Mouse (Mus musculus) CD4-positive, CD25-positive, alpha-beta regulatory T cell, adult 4 months (primary cell): Measurements from ENCODE around the gene Ogdhl. TPM values are rescaled to one million over a fixed set of nuclear protein-coding genes. Genes with fewer than 3 reads are reported as not detected.
"Not testable (repeated sequence)": the region's sequence is repeated elsewhere in the genome, so short reads cannot be mapped to it uniquely, and the experiment has no call there.

ENCODE experiments used
- ATAC-seq: one replicate; pipeline ENCODE4 v1.8.0; 2017
- polyA plus RNA-seq, 2 experiments: library from polyadenylated mRNA; unstranded; fragments of 100-300 nt; shearing (Covaris generic); gene quantifications; one replicate each; pipeline ENCODE4 v1.2.1; 2017

Gene Ogdhl
- not detected for polyA plus RNA-seq

DNA sequence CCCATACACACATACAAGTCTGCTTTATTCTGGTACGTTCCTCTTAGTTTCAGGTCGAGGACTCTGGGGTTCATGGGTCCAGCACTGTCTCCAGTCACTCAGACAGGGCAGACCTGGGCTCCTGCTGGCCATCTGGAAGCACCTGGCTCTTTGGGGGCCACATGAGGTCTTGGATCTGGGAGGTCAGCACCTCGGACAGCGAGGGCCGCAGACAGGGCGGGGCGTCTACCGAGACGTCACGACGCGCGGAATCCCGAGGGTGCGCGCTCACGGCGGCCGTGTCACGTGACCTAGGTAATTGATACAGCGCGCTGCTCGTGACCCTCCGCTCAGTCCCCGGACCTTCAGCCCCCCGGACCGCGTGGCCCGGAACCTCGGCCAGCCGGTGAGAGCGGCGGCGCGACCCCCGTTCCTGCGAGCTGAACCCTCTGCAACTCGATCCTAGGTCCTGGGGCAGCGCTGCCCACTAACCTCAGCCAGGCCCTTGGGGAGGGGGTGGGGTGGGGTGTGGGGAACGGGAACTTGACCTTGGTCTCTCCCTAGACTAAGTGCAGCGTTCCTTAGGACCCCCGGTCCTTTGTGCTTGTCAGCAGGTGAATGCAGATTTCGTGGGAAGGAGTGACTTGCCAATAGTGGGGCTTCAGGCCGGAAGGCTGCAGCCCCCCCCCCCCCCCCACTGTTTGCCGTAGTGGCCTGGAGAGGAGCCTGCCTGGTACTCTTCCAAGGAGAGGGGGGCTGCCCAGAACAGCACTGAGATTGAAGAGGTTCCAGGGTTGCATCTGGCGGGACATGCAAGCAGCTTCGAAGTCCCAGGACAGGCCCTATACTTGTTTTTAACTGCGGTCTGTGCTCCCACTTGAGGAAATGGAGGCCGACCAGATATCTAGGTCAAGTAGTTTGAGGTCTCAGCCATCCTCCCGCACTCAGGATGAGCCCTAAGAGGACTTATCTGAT lies at the start of gene Ogdhl:
Ogdhl (plus strand) TSS at position 288 of the 954 bp plus-strand sequence.
- ATAC-seq: no peak

DNA sequence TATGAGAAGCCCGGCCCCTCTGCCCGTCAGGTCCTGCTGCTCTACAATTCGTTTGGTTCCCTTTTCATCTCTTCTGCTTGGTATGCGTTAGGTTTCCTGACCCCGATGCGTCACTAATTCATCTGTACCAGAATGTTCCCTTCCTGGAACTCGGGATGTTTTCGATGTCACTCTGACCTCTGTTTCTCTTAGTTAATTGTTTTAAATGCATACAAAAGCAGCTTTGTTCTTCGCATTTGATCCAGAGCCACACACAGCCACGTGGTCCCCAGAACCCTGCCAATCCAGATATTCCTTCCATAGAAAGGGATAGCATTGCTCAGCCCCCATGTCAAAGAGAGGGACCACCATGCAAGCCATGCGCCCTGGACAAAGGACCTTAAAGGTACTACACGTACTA lies 20.2 kb upstream of the Ogdhl start:
- no peak for ATAC-seq

DNA sequence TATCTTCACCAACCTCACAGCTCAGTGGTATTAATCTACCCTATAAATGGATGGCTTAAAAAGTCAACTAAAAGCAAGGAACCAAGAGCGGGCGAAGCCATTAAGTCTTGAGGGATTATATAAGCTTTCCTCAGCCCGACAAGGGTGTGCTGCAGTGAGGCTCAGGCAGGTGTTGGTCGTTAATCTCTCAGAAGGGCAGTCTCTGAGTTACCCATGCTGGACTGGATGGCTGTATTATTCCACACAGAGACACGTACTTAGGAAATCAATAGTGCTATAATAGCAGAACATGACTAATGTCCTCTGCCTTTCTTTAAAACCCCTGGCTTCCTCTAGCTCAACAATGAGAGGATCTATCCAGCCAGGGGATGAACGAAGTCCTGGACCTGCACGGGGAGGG lies 19.4 kb upstream of the Ogdhl start:
- ATAC-seq: no peak

DNA sequence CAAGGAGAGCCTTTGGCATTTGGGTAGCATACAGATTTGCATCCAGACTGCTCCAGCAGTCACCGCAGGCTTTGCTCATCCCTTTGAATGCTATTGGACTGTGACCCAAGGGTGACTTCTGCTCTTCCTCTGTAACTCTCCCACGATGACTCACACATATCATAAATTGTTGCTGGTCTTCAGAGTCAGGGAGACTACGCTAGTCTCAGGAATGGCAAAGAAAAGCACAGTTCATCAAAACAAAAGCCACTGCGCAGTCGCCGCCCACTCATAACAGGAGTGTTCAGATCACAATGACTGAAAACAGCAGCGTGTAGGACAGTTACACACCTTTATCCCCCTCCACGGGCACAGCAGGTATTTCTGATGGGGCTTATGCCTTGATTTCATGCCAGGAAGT lies 16.9 kb upstream of the Ogdhl start:
- ATAC-seq: no peak

DNA sequence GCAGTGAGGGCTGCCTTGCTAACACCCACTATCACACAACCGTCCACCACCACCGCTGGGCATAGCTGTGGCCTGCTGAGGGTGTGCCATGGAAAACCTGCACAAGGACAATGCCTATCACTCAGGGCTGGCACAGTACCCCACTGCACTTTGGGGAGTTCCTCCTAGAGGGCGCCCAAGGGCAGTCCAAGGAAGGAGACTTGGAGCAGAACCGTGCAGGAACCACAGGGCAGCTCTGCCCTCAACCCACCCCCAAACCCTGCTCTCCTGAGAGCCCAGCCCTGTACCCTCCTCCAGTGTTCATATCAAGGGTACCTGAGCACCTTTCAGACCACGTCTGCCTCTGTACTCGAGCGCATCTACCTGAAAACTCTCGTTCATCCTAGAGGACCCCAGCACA lies 11.9 kb upstream of the Ogdhl start:
- ATAC-seq: no peak

DNA sequence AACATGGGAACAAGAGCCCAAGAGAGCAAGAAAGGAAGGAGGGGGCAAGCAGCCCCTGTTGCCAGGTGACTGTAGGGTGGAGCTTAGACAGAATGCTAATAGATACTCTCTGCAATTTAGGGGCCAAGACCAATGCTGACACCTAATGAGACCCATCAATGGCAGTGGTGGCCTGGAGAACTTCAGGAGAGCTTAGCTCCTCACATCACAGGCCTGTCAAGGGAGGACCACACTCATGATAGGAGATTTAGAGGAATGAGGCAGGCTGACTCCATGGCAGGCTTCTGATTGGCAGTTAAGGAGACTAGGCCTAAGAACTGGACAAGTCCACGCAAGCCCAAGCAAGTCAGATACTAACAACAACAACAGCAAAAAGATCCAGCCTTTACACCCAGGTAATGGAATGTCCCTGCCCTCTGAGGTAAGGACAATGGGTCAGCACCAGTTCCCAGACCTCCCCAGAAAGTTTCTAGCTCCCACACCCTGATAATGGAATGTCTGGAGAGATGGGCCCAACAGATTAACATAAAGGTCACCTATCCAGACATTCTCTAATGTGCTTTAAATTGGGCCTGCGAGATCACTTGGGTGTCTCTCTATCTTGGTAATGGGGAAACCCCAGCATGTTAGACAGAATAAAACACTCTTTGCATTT lies 10.3 kb upstream of the Ogdhl start:
- ATAC-seq: no peak

DNA sequence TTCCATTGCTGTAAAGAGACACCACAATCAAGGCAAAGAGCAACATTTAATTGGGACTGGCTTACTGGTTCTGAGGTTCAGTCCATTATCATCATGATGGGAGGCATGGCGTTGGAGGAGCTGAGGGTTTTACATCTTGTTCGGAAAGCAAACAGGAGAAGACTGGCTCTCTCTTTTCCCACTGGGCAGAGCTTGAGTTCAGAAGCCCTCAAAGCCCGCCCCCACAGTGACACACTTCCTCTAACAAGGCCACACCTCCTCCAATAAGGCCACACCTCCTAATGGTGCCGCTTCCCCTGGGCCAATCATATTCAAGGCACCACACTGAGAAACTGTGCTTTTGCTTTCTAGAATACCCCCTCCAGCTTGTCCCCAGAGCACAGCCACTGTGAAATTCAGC lies 4.0 kb upstream of the Ogdhl start:
- ATAC-seq: no peak

DNA sequence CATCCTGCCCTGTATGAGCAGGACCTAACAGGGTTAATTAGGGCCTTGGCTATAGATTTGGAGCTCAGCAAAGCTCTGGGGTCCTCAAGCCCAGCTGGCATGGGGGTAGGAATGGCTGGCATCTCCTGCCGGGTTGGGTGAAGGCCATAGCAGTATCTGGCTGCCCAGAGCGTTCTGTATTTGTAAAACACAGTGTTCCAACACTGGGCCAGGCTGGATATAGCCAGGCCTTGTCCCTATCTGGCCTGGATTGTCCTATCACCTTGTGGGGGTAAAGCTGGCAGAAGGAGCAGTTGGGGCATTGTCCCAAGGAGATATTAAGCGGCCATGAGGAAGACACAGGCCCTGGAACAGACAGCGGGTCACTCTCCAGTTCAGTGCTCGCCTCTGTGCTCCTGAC lies 1.4 kb downstream of the Ogdhl start:
- ATAC-seq: no peak

DNA sequence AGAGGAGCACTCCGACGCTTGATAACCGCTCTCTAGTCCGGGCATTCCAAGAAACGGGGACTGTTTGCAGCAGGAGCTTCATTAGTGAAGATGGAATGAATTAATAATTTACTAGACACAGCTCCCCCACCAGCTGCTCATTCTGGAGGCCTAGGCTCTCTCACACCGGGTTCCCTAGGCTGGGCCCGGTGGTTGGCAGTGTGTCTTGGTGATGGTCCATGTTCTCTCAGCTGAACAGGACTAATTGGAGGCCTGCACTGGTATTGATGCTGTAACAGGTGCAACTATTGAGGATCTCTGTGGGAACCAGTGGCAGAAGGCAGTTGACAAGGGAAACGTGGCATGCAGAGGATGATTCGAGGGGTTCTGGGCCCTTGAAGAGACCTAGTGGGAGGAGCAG lies 5.5 kb downstream of the Ogdhl start:
- ATAC-seq: no peak

DNA sequence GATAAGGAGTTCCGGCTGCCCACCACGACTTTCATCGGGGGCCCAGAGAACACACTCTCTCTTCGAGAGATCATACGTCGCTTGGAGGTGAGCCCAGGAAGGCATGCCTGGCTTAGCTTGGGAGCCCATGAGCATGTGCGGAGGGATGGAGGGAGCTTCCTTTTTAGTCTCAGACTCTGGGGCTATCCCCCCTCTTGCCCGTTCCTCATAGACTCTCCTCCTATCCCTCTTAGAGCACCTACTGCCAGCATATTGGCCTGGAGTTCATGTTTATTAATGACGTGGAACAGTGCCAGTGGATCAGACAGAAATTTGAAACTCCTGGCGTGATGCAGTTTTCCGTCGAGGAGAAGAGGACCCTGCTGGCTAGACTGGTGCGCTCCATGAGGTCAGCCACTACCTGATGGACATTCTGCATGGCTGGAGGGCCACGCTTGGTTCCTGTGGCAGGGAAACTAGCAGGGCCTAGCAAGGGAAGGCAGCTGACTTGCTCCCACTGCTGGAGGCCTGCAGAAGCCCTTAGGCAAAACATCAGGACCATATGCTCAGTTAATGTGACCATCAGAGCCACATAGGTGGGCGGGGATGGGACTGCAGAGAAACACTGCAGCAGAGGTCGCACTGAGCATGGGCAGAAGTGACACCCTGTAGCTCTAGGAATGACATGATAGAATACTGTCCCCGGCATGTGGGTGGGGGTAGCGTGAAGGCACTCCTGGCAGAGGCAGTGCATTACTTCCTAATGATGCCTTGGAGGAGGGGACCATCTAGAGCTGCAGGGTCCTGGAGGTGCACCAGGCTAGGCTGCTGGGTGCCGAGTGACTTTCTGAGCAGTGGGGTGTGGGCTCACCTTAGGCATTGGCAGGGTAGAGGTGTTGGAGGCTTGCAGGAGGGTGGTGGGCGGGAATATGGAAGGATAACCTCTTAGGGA lies 11.0 kb downstream of the Ogdhl start:
- ATAC-seq: no peak

DNA sequence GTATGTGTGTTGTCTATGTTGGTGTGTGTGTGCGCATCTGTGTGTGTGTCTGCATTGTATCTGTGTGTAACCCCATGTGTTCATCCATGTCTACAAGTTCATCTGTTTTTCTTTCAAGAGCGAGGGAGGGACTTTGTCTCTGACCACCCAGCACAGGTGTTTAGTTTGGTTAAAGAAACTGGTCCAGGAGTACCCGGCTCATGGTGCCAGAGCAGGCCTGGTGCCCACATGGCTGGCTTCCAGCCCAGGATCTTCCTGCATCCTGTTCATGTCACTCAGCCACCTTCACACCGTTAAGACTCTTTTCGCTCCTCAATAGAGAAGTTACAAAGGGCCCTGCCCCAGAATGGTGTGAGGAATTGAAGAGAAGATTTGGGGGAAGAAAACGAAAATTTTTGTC lies 14.2 kb downstream of the Ogdhl start:
- no peak for ATAC-seq

DNA sequence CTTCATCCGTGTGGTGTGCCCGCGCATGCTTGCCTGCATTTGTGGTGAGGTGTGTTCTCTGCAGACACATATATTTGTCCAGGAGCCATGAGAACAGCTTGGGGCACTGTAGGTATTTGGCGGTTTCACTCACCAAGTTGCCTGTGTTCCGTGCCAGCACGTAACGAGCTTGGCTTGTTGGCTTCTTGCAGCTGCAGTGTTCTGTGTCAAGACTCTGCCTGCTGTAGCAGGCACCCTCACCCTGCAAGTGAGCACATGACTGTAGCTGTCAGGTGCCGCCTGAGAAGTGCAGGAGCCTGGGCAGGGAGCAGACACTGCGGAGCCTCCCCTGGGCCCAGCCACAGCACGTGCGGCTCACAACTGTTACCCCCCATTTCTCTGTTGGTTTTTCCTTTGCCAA lies 14.7 kb downstream of the Ogdhl start:
- ATAC-seq: no peak

DNA sequence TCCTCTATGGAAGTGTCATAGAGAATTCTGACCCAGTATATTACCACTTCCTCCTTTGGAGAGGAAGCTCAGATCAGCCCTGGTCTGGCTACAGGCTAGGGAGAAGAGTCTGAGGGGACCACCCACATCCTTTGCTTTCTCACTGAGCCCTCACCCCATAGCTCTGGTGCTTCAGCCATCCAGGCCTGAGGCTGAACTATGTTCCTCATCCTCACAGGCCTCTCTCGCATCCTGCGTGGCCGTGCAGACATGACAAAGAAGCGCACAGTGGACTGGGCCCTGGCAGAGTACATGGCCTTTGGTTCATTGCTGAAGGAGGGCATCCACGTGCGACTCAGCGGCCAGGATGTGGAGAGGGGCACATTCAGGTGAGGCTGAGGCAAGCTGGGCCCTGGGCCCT lies 20.0 kb downstream of the Ogdhl start:
- no peak for ATAC-seq

DNA sequence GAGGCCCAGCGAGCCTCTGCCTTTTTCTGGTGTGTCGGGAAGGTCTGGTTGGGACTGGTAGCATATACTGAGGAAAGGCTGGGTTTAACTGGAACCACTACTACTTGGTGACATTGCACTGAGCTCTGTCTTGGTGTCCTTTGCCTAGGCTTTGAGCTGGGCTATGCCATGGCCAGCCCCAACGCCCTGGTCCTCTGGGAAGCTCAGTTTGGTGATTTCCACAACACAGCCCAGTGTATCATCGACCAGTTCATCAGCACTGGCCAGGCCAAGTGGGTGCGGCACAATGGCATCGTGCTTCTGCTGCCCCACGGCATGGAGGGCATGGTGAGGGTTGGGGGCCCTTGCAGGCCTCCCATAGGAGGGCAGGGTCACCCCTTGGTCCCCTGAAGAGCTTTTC lies 22.4 kb downstream of the Ogdhl start:
- no peak for ATAC-seq

DNA sequence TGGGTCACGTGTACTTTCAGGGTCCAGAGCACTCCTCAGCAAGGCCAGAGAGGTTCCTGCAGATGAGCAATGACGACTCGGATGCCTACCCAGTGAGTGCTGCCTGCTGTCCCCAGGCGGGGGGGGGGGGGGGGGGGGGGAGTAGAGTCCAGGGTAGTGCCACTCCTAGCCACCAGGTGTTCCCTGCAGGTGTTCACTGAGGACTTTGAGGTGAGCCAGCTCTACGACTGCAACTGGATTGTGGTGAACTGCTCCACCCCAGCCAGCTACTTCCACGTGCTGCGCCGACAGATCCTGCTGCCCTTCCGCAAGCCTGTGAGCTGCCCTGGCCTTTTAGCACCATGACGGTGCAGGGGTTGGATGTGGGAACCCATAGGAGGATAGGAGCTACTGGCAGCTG lies 22.9 kb downstream of the Ogdhl start:
- ATAC-seq: no peak

DNA sequence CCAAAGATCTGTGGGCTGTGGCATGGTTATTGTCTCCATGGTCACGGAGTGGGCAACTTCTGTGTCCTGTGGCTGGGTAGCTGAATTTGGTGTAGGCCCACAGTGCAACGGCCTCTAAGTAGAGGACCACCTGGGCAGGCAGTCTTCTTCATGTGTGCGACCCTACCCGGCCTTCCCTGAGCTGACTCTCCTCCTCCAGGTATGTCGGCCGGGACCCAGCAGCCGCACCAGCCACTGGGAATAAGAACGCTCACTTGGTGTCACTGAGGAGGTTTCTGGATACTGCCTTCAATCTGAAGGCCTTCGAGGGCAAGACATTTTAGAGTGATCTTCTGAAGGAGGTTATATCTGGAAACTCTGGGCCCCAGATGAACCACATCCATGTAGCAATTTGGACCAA lies 25.5 kb downstream of the Ogdhl start:
- ATAC-seq: no peak

DNA sequence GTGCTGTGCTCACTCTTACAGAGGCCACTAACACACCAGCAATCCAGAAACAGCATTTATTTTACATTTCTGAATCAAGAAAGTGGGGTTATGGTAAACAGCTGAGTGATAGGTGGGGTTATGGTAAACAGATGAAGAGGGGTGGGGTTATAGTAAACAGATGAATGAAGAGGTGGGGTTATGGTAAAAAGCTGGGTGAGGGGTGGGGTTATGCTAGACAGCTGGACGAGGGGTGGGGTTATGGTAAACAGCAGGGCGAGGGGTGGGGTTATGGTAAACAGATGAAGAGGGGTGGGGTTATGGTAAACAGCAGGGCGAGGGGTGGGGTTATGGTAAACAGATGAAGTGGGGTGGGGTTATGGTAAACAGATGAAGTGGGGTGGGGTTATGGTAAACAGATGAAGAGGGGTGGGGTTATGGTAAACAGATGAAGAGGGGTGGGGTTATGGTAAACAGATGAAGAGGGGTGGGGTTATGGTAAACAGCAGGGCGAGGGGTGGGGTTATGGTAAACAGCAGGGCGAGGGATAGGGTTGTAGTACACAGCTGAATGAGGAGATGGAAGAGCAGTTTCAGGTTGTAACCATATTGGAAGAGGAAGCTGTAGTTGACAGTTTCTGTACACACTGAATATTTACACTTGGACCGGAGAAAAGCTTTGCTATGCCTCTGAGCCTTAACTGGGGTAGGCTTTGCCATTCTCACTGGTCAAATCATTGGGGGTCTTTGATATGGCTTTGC lies 29.5 kb downstream of the Ogdhl start:
- not testable (repeated sequence) for ATAC-seq

DNA sequence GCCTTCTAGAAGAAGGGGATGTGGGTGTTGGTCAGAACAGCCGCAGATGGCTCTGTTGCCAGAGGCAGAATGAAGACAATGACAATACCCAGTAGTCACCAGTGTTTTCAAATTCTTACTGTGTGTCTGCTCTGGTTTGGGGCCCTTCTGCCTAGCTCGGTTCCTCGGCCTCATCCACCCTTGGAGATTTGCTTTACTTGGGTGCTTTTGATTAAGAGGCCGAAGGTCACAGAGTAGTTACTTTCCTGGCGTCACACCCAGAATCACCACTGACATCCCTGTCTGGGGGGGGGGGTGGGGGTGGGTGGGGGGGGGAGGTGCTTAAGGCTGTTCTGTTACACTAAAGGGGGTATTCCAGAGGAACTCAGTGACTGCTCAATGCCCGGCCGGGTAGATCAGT lies 42.5 kb downstream of the Ogdhl start:
- ATAC-seq: no peak

DNA sequence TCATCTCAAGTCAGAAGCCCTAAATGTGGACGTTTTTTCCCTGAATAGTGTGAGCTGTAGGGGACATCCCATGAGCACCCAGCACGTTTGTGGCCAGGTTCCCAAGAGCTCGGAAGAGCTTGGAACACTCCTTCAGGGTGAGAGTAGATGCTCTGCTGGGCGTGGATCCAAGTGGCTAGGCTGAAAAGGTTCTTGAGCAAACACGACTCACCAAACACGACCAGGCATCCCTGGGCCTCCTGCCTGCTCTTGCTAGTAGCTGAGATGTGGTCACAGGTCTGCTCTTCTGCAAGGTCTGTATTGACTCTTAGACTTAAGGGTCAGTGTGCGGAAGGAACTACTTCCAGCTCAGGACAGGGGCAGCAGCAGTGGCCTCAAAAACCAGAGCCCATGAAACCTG lies 47.9 kb downstream of the Ogdhl start:
- ATAC-seq: no peak

DNA sequence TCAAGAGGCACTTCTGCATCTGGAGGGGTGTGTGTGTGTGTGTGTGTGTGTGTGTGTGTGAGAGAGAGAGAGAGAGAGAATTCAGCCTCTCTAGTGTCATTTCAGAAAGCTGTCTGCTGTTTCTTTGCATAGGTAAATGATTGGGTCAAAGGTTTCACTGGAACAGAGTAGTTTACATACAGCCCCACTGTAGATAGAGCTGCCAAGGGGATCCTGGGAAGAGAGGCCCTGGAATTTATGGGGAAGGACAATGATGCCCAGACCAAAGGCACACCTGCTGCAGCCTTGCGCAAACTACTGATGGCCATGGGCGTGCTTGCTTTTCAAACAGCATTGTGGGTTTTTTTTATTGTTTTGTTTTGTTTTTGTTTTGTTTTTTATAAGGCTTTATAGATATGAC lies 50.7 kb downstream of the Ogdhl start:
- ATAC-seq: no peak

DNA sequence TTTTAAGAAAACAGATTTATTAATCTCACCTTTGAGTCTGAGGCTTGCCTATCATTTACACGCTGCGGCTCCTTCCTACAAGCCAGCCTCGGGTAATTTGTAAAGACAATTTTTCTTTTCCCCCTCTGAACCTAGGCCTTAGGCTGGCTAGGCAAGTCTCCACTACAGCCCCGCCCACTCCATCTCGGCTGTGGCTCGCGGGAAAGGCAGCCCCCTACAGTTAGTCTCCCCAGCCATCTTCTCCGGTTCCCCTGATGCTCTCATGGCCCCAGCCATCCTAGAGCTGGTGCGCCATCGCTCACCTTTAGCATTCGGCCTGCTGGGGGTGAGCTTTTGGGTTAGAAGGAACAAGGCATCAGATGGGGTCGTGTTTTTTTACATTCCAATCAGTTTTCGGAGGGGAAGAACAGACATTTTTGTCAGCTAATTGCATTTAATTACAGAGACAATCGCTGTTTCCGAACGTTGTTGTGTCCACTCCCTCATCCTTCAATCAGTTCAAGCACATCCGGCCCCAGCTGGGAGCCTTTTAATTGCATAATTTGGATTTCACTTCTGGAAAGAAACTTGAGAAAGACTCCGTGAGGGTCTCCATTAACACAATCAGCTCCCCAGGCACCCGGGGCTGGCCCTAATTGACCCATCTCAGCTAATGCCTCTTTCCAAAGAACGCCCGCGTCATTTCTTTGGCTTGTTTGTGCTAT lies 57.7 kb downstream of the Ogdhl start:
- no peak for ATAC-seq

DNA sequence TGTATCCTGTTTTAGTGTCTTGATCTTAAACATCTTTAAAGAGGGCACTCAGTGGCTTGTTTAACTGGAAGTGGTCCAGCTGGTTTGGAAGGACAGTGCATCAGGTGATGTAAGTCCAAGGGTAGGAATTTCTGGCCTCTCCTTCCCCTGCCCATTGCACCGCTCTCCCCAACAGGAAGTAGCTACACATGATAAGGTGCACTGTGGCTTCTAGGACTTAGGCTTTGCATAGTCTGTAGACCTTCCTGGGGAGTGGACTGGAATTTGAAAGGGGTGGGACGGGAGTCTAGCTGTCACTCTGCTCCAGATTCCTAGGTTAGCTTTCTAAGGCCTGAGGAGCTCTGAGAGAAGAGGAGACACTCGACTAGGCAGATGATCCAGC lies 58.3 kb downstream of the Ogdhl start:
- no peak for ATAC-seq
